Mouse (Mus musculus): ENCODE measurements around the gene Fam198a.

GRCm38 (mm10) chr9:121984465-121985461, 34.0 kb downstream of the Fam198a start:
- no peak for TF ChIP-seq GATA1 (IDR thresholded peaks at IDR 0.05; ENCODE audit: borderline replicate concordance, low read length)
- no peak for TF ChIP-seq FLI1 (IDR thresholded peaks at IDR 0.05; ENCODE audit: low read length)
